Mouse (Mus musculus) E14TG2a.4 (cell line): Measurements from ENCODE around the gene Tcerg1l.

Source experiments
- CTCF ChIP-seq: conservative IDR thresholded peaks from 2 replicates; pipeline ENCODE4 v1.5.1; 2014; ENCODE audit warnings: low read length
- NANOG ChIP-seq: IDR thresholded peaks from 2 replicates; pipeline ENCODE4 v1.6.1; 2014; ENCODE audit warnings: borderline replicate concordance, low read length, mixed read lengths
- POU5F1 ChIP-seq: IDR thresholded peaks from 2 replicates; pipeline ENCODE4 v1.6.1; 2014; ENCODE audit warnings: low read length, borderline replicate concordance

- TF ChIP-seq CTCF (no peak), POU5F1 (no peak), NANOG (no peak)
Measured at GRCm38 (mm10) chr7:138313733-138314132, 83.8 kb downstream of the Tcerg1l start.
